7 mouse cellular contexts compared by ENCODE assay signal in genomic region chr2:147808036-147808675, GRCm38 (mm10).
DNase-seq lines count a peak whose midpoint lies in the region.

No protein-coding gene starts in this region.

- DNase-seq in right cerebral cortex, adult 18-20 months, result peak; percentile 52
- no peak for DNase-seq in right cerebral cortex, postnatal 25 days
- peak; percentile 43 for DNase-seq in adrenal gland, postnatal 14 days
- peak; percentile 65 for DNase-seq in embryo, embryonic 9.5 days (ENCODE audit: extremely low spot score)
- DNase-seq in kidney, adult 9 months, result peak; percentile 42
- DNase-seq in lung, adult 18-20 months, result peak; percentile 11 to 43
- DNase-seq in right cerebral cortex, postnatal 14 days, result peak; percentile 35
